Mouse (Mus musculus): ENCODE data around the gene Vegfb. TPM values are rescaled to one million over a fixed set of nuclear protein-coding genes. Genes with fewer than 3 reads are reported as not detected.
A peak's percentile ranks its signal among the peaks of the same experiment; 100 is the strongest.

Vegfb gene
- polyA plus RNA-seq, 1 experiment from 2014 or later, result 28.3 TPM

- Histone ChIP-seq H3K4me2 (replicated peaks) (peak overlapping the region; percentile 70), H3K4me1 (replicated peaks) (peaks cover 20% of the 10 kb centered on the region), H3K9ac (replicated peaks) (no peak overlapping the region), H3K27ac (no peak overlapping the region), H3K27me3 (peaks cover 81% of the 10 kb centered on the region), H3K4me3 (replicated peaks) (peak overlapping the region; percentile 43; the same call in 1 of the 2 replicates), H3K9me3 (no peaks in the 10 kb centered on the region), H3K36me3 (peaks cover 5% of the 10 kb centered on the region)
- 13% methylated on average over 4 of the region's 4 CpGs for WGBS
- ATAC-seq, result no peak
Observed at GRCm38 (mm10) chr19:6933102-6933435, 54.4 kb downstream of the Vegfb start.

Other genes starting within 250 kb of the Vegfb start
- 4.9 and 5.4 TPM in 2 replicates for gene Rps6ka4, start 147.0 kb downstream of the Vegfb start, polyA plus RNA-seq (2015; fragmentation: Nextera tagmentation; extraction: Ambion mirVana)
- gene Ccdc88b, start 129.4 kb downstream of the Vegfb start, polyA plus RNA-seq (2015; fragmentation: Nextera tagmentation; extraction: Ambion mirVana), result 0.22 and 0.51 TPM in 2 replicates
- 136 and 139 TPM in 2 replicates for gene Trmt112, start 78.0 kb downstream of the Vegfb start, polyA plus RNA-seq (2015; fragmentation: Nextera tagmentation; extraction: Ambion mirVana)
- gene Prdx5, start 77.5 kb downstream of the Vegfb start, polyA plus RNA-seq (2015; fragmentation: Nextera tagmentation; extraction: Ambion mirVana), result 231 and 236 TPM in 2 replicates
- gene Esrra, start 65.8 kb downstream of the Vegfb start, polyA plus RNA-seq (2015; fragmentation: Nextera tagmentation; extraction: Ambion mirVana), result 14.5 and 18.3 TPM in 2 replicates
- gene Catsperz, start 62.3 kb downstream of the Vegfb start, polyA plus RNA-seq (2015; fragmentation: Nextera tagmentation; extraction: Ambion mirVana), result 0.55 TPM in 1 of 2 replicates, not detected in the other
- 0.28 and 0.79 TPM in 2 replicates for gene Kcnk4, start 53.1 kb downstream of the Vegfb start, polyA plus RNA-seq (2015; fragmentation: Nextera tagmentation; extraction: Ambion mirVana)
- gene Bad, start 45.8 kb downstream of the Vegfb start, polyA plus RNA-seq (2015; fragmentation: Nextera tagmentation; extraction: Ambion mirVana), result 75.5 and 84.3 TPM in 2 replicates
- gene Gpr137, start 45.2 kb downstream of the Vegfb start, polyA plus RNA-seq (2015; fragmentation: Nextera tagmentation; extraction: Ambion mirVana), result 46.1 and 50.3 TPM in 2 replicates
- gene Ppp1r14b, start 12.7 kb downstream of the Vegfb start, polyA plus RNA-seq (2015; fragmentation: Nextera tagmentation; extraction: Ambion mirVana), result 116 and 151 TPM in 2 replicates
- gene Plcb3, start 11.2 kb downstream of the Vegfb start, polyA plus RNA-seq (2015; fragmentation: Nextera tagmentation; extraction: Ambion mirVana), result 9.6 and 11.6 TPM in 2 replicates
- 88.5 and 100 TPM in 2 replicates for gene Fkbp2, start 7.2 kb downstream of the Vegfb start, polyA plus RNA-seq (2015; fragmentation: Nextera tagmentation; extraction: Ambion mirVana)
- 24.2 and 25.4 TPM in 2 replicates for gene Dnajc4, start 4.9 kb upstream of the Vegfb start, polyA plus RNA-seq (2015; fragmentation: Nextera tagmentation; extraction: Ambion mirVana)
- 20.2 and 21.7 TPM in 2 replicates for gene Nudt22, start 8.5 kb upstream of the Vegfb start, polyA plus RNA-seq (2015; fragmentation: Nextera tagmentation; extraction: Ambion mirVana)
- gene Trpt1, start 8.5 kb upstream of the Vegfb start, polyA plus RNA-seq (2015; fragmentation: Nextera tagmentation; extraction: Ambion mirVana), result 15.6 and 15.8 TPM in 2 replicates
- gene Fermt3, start 31.8 kb upstream of the Vegfb start, polyA plus RNA-seq (2015; fragmentation: Nextera tagmentation; extraction: Ambion mirVana), result 3.9 and 4.8 TPM in 2 replicates
- gene Stip1, start 52.3 kb upstream of the Vegfb start, polyA plus RNA-seq (2015; fragmentation: Nextera tagmentation; extraction: Ambion mirVana), result 258 and 273 TPM in 2 replicates
- 2.9 and 3.0 TPM in 2 replicates for gene Macrod1, start 69.2 kb upstream of the Vegfb start, polyA plus RNA-seq (2015; fragmentation: Nextera tagmentation; extraction: Ambion mirVana)
- gene Flrt1, start 118.1 kb upstream of the Vegfb start, polyA plus RNA-seq (2015; fragmentation: Nextera tagmentation; extraction: Ambion mirVana), result 8.3 and 9.2 TPM in 2 replicates
- gene Otub1, start 218.7 kb upstream of the Vegfb start, polyA plus RNA-seq (2015; fragmentation: Nextera tagmentation; extraction: Ambion mirVana), result 247 and 260 TPM in 2 replicates
- gene Cox8a, start 230.0 kb upstream of the Vegfb start, polyA plus RNA-seq (2015; fragmentation: Nextera tagmentation; extraction: Ambion mirVana), result 750 and 771 TPM in 2 replicates

All from midbrain, embryonic 13.5 days (tissue).